Mouse (Mus musculus): ENCODE measurements at regions not wholly inside any gene's neighbourhood (a gene's known extent, or its start where the extent isn't known, plus 50 kb on each side); places are given as distances from the start of the nearest gene placed in this dataset.

- no peak for ATAC-seq (ENCODE audit: low FRiP score, low read depth)
- 43% methylated on average over 8 of the region's 8 CpGs for WGBS
- no peak overlapping the region for H3K9ac ChIP-seq (replicated peaks)
Observed at GRCm38 (mm10) chr12:71638246-71638645, 192.6 kb upstream of the Daam1 start.

GRCm38 (mm10) chr12:71640058-71640501, 190.8 kb upstream of the Daam1 start:
- H3K9ac ChIP-seq (replicated peaks), result no peak overlapping the region
- no peaks in the 10 kb centered on the region for H3K4me1 ChIP-seq
- H3K36me3 ChIP-seq, result no peaks in the 10 kb centered on the region
- 72% methylated on average over 10 of the region's 10 CpGs for WGBS
- H3K4me3 ChIP-seq, result no peak overlapping the region
- H3K9me3 ChIP-seq, result no peaks in the 10 kb centered on the region
- ATAC-seq (ENCODE audit: low FRiP score, low read depth), result no peak
- H3K4me2 ChIP-seq (replicated peaks), result no peak overlapping the region
- H3K27me3 ChIP-seq, result no peaks in the 10 kb centered on the region
- no peak overlapping the region for H3K27ac ChIP-seq (replicated peaks)

More at GRCm38 (mm10) chr12:71638246-71638645, 192.6 kb upstream of the Daam1 start:
- Histone ChIP-seq H3K9me3 (no peaks in the 10 kb centered on the region), H3K4me3 (no peak overlapping the region), H3K27ac (replicated peaks) (no peak overlapping the region), H3K4me1 (no peaks in the 10 kb centered on the region), H3K27me3 (no peaks in the 10 kb centered on the region), H3K36me3 (no peaks in the 10 kb centered on the region), H3K4me2 (replicated peaks) (no peak overlapping the region)

GRCm38 (mm10) chr12:71641486-71641885, 189.4 kb upstream of the Daam1 start:
- Histone ChIP-seq H3K9ac (replicated peaks) (no peak overlapping the region), H3K4me3 (no peak overlapping the region), H3K36me3 (no peaks in the 10 kb centered on the region), H3K4me1 (no peaks in the 10 kb centered on the region), H3K4me2 (replicated peaks) (no peak overlapping the region), H3K27ac (replicated peaks) (no peak overlapping the region), H3K27me3 (no peaks in the 10 kb centered on the region), H3K9me3 (no peaks in the 10 kb centered on the region)
- WGBS, result 97% methylated on average over 2 of the region's 2 CpGs
- no peak for ATAC-seq (ENCODE audit: low FRiP score, low read depth)

GRCm38 (mm10) chr12:71642797-71643337, 188.0 kb upstream of the Daam1 start:
- Histone ChIP-seq H3K4me3 (no peak overlapping the region), H3K9ac (replicated peaks) (no peak overlapping the region), H3K9me3 (no peaks in the 10 kb centered on the region), H3K27ac (replicated peaks) (no peak overlapping the region), H3K36me3 (no peaks in the 10 kb centered on the region), H3K4me1 (no peaks in the 10 kb centered on the region), H3K27me3 (no peaks in the 10 kb centered on the region), H3K4me2 (replicated peaks) (no peak overlapping the region)
- ATAC-seq (ENCODE audit: low FRiP score, low read depth), result no peak
- WGBS, result 87% methylated on average over 8 of the region's 8 CpGs

GRCm38 (mm10) chr12:71651251-71651650, 179.6 kb upstream of the Daam1 start:
- no peaks in the 10 kb centered on the region for H3K27me3 ChIP-seq
- H3K9me3 ChIP-seq, result no peaks in the 10 kb centered on the region
- no peak overlapping the region for H3K4me3 ChIP-seq
- no peaks in the 10 kb centered on the region for H3K36me3 ChIP-seq
- H3K4me1 ChIP-seq, result no peaks in the 10 kb centered on the region
- no peak overlapping the region for H3K4me2 ChIP-seq (replicated peaks)
- H3K27ac ChIP-seq (replicated peaks), result no peak overlapping the region
- WGBS, result 78% methylated on average over 2 of the region's 2 CpGs
- no peak for ATAC-seq (ENCODE audit: low FRiP score, low read depth)
- H3K9ac ChIP-seq (replicated peaks), result no peak overlapping the region

- Histone ChIP-seq H3K36me3 (no peaks in the 10 kb centered on the region), H3K9ac (replicated peaks) (no peak overlapping the region), H3K9me3 (no peaks in the 10 kb centered on the region), H3K27ac (replicated peaks) (no peak overlapping the region), H3K27me3 (no peaks in the 10 kb centered on the region), H3K4me1 (no peaks in the 10 kb centered on the region; the same call in 1 of the 2 replicates), H3K4me3 (no peak overlapping the region), H3K4me2 (replicated peaks) (no peak overlapping the region)
- ATAC-seq (ENCODE audit: low FRiP score, low read depth), result no peak
- WGBS, result 79% methylated on average over 10 of the region's 10 CpGs
Observed at GRCm38 (mm10) chr12:71693346-71694038, 137.4 kb upstream of the Daam1 start.

- ATAC-seq (ENCODE audit: low FRiP score, low read depth), result no peak
- H3K27ac ChIP-seq (replicated peaks), result no peak overlapping the region
- H3K27me3 ChIP-seq, result no peaks in the 10 kb centered on the region
- H3K9ac ChIP-seq (replicated peaks), result no peak overlapping the region
- H3K9me3 ChIP-seq, result peaks cover 3% of the 10 kb centered on the region
- H3K4me1 ChIP-seq, result no peaks in the 10 kb centered on the region
- H3K36me3 ChIP-seq, result no peaks in the 10 kb centered on the region
- no peak overlapping the region for H3K4me2 ChIP-seq (replicated peaks)
- no peak overlapping the region for H3K4me3 ChIP-seq
- WGBS, result 75% methylated on average over 2 of the region's 2 CpGs
Observed at GRCm38 (mm10) chr12:71701753-71702152, 129.1 kb upstream of the Daam1 start.

GRCm38 (mm10) chr12:71702181-71702580, 128.7 kb upstream of the Daam1 start:
- ATAC-seq (ENCODE audit: low FRiP score, low read depth), result no peak
- no peak overlapping the region for H3K27ac ChIP-seq (replicated peaks)
- H3K9me3 ChIP-seq, result peaks cover 3% of the 10 kb centered on the region

GRCm38 (mm10) chr12:71703146-71703902, 127.6 kb upstream of the Daam1 start:
- WGBS, result 85% methylated on average over 13 of the region's 13 CpGs
- H3K4me1 ChIP-seq, result no peaks in the 10 kb centered on the region
- no peak for ATAC-seq (ENCODE audit: low FRiP score, low read depth)
- H3K36me3 ChIP-seq, result no peaks in the 10 kb centered on the region
- H3K27me3 ChIP-seq, result no peaks in the 10 kb centered on the region
- peaks cover 3% of the 10 kb centered on the region for H3K9me3 ChIP-seq
- no peak overlapping the region for H3K4me2 ChIP-seq (replicated peaks)
- H3K27ac ChIP-seq (replicated peaks), result no peak overlapping the region
- H3K9ac ChIP-seq (replicated peaks), result no peak overlapping the region
- H3K4me3 ChIP-seq, result no peak overlapping the region

More at GRCm38 (mm10) chr12:71702181-71702580, 128.7 kb upstream of the Daam1 start:
- Histone ChIP-seq H3K4me1 (no peaks in the 10 kb centered on the region), H3K36me3 (no peaks in the 10 kb centered on the region), H3K4me3 (no peak overlapping the region), H3K4me2 (replicated peaks) (no peak overlapping the region), H3K27me3 (no peaks in the 10 kb centered on the region), H3K9ac (replicated peaks) (no peak overlapping the region)
- 87% methylated on average over 11 of the region's 11 CpGs for WGBS

- H3K27ac ChIP-seq (replicated peaks), result no peak overlapping the region
- no peak overlapping the region for H3K4me3 ChIP-seq
- no peaks in the 10 kb centered on the region for H3K27me3 ChIP-seq
- H3K9me3 ChIP-seq, result peaks cover 3% of the 10 kb centered on the region; the same call in 1 of the 2 replicates
- ATAC-seq (ENCODE audit: low FRiP score, low read depth), result no peak
- WGBS, result 74% methylated on average over 6 of the region's 6 CpGs
- no peaks in the 10 kb centered on the region for H3K4me1 ChIP-seq
- H3K36me3 ChIP-seq, result no peaks in the 10 kb centered on the region
- H3K4me2 ChIP-seq (replicated peaks), result no peak overlapping the region
- H3K9ac ChIP-seq (replicated peaks), result no peak overlapping the region
Observed at GRCm38 (mm10) chr12:71704431-71704830, 126.4 kb upstream of the Daam1 start.

GRCm38 (mm10) chr12:71707727-71708369, 123.0 kb upstream of the Daam1 start:
- ATAC-seq (ENCODE audit: low FRiP score, low read depth), result no peak
- Histone ChIP-seq H3K27ac (replicated peaks) (no peak overlapping the region), H3K9ac (replicated peaks) (no peak overlapping the region), H3K36me3 (no peaks in the 10 kb centered on the region), H3K27me3 (no peaks in the 10 kb centered on the region), H3K4me2 (replicated peaks) (no peak overlapping the region), H3K4me1 (no peaks in the 10 kb centered on the region), H3K4me3 (no peak overlapping the region), H3K9me3 (no peaks in the 10 kb centered on the region)
- 30% methylated on average over 10 of the region's 10 CpGs for whole genome bisulfite sequencing

GRCm38 (mm10) chr12:71714606-71715005, 116.3 kb upstream of the Daam1 start:
- no peaks in the 10 kb centered on the region for H3K27me3 ChIP-seq
- no peaks in the 10 kb centered on the region for H3K9me3 ChIP-seq
- no peak overlapping the region for H3K9ac ChIP-seq (replicated peaks)
- no peak overlapping the region for H3K4me2 ChIP-seq (replicated peaks)
- no peak overlapping the region for H3K27ac ChIP-seq (replicated peaks)
- H3K4me1 ChIP-seq, result no peaks in the 10 kb centered on the region
- 70% methylated on average over 7 of the region's 7 CpGs for WGBS
- no peak for ATAC-seq (ENCODE audit: low FRiP score, low read depth)
- no peaks in the 10 kb centered on the region for H3K36me3 ChIP-seq
- H3K4me3 ChIP-seq, result no peak overlapping the region
